In the genomic region with DNA sequence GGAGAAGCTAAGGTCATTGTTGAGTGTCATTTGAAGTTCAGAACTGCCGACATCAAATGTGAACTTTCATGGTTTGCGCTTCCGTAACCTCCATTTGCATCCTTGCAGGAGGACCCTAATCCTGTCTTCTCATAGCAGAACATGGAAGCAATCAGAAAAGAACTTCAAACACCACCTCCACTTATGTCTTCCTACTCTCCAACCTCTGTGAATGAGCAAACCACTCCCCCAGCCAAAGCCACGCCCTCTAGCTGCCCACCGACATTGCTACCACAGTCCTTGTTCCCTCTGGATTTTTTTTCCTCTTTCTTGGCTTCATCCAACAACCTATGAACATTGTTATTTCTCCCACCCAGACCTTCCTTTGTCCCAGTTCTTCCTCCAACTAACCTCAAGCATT, we compare ENCODE assay signal across 20 mouse cellular contexts.
DNase-seq lines count a peak whose midpoint lies in the region; ATAC-seq and TF ChIP-seq lines count a peak whose summit lies in the region.
"Had no signal": no experiment of that assay in that cellular context is flagged by ENCODE, and none has a peak within 500 bp of the region (broad histone marks: within the 10 kb centered on the region; RNA-seq: fewer than 3 reads in every experiment).

No protein-coding gene starts in this region.

- no peaks in the 10 kb centered on the region for H3K36me3 ChIP-seq in midbrain, embryonic 11.5 days (ENCODE audit: control insufficient read depth, insufficient read depth, low read length)
- no peaks in the 10 kb centered on the region for H3K36me3 ChIP-seq in midbrain, postnatal 0 days (ENCODE audit: insufficient read depth, low read length)
- H3K36me3 ChIP-seq in MEL (ENCODE audit: control insufficient read depth in 1 of 2, insufficient read depth in 2 of 2, low read length in 2 of 2), result peaks cover 0 to 61% of the 10 kb centered on the region in 2 experiments; a peak in 2 of 4 replicates
- H3K36me3 ChIP-seq: G1E had no signal

- H3K4me2 ChIP-seq in midbrain, embryonic 11.5 days, result no peak overlapping the region
- no peak overlapping the region for H3K4me2 ChIP-seq in midbrain, postnatal 0 days (ENCODE audit: low read depth, low read length, poor library complexity, severe bottlenecking)

- H3K27ac ChIP-seq in midbrain, embryonic 11.5 days (ENCODE audit: low read depth, low read length), result no peak overlapping the region
- no peak overlapping the region for H3K27ac ChIP-seq in midbrain, postnatal 0 days (ENCODE audit: low read depth, low read length)
- peak overlapping the region; percentile 92 for H3K27ac ChIP-seq in MEL (ENCODE audit: control insufficient read depth, low read depth, low read length)

- H3K79me2 ChIP-seq in MEL (ENCODE audit: control insufficient read depth, insufficient read depth, low read length, poor library complexity), result no peaks in the 10 kb centered on the region

- TF ChIP-seq RAD21 in MEL (IDR thresholded peaks at IDR 0.05; ENCODE audit: low read depth, low read length), result no peak

- no peak overlapping the region for H3K9ac ChIP-seq in midbrain, embryonic 11.5 days (ENCODE audit: low read length)
- H3K9ac ChIP-seq in midbrain, postnatal 0 days (replicated peaks; ENCODE audit: low read length, poor library complexity, severe bottlenecking), result no peak overlapping the region
- peak overlapping the region; percentile 31; the same call in 1 of the 2 replicates for H3K9ac ChIP-seq in MEL (ENCODE audit: control insufficient read depth, low read depth, low read length, poor library complexity, severe bottlenecking)

- peak in 1 of 2 experiments; percentile 36; a peak in 1 of 4 replicates for TF ChIP-seq POLR2A in MEL (IDR thresholded peaks at IDR 0.05; ENCODE audit: control insufficient read depth in 1 of 2, insufficient read depth in 1 of 2, low read depth in 1 of 2, low read length in 2 of 2, poor library complexity in 1 of 2)

- no peaks in the 10 kb centered on the region for H3K27me3 ChIP-seq in midbrain, embryonic 11.5 days (ENCODE audit: control insufficient read depth, insufficient read depth, low read length)
- no peaks in the 10 kb centered on the region for H3K27me3 ChIP-seq in midbrain, postnatal 0 days (ENCODE audit: insufficient read depth, low read length)
- H3K27me3 ChIP-seq in MEL (ENCODE audit: control insufficient read depth in 1 of 2, insufficient read depth in 2 of 2, low read length in 2 of 2), result no peaks in the 10 kb centered on the region
- H3K27me3 ChIP-seq: CH12.LX, Patski had no signal

- peak; percentile 78 for DNase-seq in midbrain, embryonic 11.5 days (ENCODE audit: low spot score, missing footprints)
- no peak for DNase-seq in midbrain, postnatal 0 days (ENCODE audit: low spot score)
- DNase-seq in MEL (ENCODE audit: low read depth, low spot score), result peak; percentile 52
- no peak for DNase-seq in kidney, adult 18-20 months
- DNase-seq: adrenal gland, adult 2 months; adrenal gland, adult 8-10 months; adrenal gland, postnatal 10 days; adrenal gland, postnatal 14 days; adrenal gland, postnatal 25 days; adrenal gland, postnatal 36 days; B cell, adult 2 months; cerebellum, adult 11 months; cerebellum, adult 11-12 months; cerebellum, adult 18-20 months; cerebellum, adult 2 months had no signal

- ATAC-seq in midbrain, embryonic 11.5 days (ENCODE audit: low FRiP score), result no peak
- no peak for ATAC-seq in midbrain, postnatal 0 days (ENCODE audit: low FRiP score)
- ATAC-seq: activated CD4-positive, CD25-positive, alpha-beta regulatory T cell, adult 4 months; CD4-positive, CD25-positive, alpha-beta regulatory T cell, adult 4 months; Patski had no signal

- H3K4me3 ChIP-seq in midbrain, embryonic 11.5 days (ENCODE audit: low read depth, low read length), result no peak overlapping the region
- H3K4me3 ChIP-seq in midbrain, postnatal 0 days (ENCODE audit: low read depth, low read length), result no peak overlapping the region
- no peak overlapping the region; a peak in 1 of 4 replicates for H3K4me3 ChIP-seq in MEL (ENCODE audit: control insufficient read depth in 1 of 2, insufficient read depth in 1 of 2, low read depth in 2 of 2, low read length in 2 of 2)

- no peak for TF ChIP-seq CTCF in midbrain, postnatal 0 days (IDR thresholded peaks at IDR 0.05)
- TF ChIP-seq CTCF in MEL (IDR thresholded peaks at IDR 0.05 in 2 of 3, conservative IDR thresholded peaks at IDR 0.05 in 1 of 3; ENCODE audit: control insufficient read depth in 1 of 3, insufficient read depth in 1 of 3, low read depth in 2 of 3, low read length in 3 of 3, poor library complexity in 1 of 3, severe bottlenecking in 1 of 3), result no peak

- no peak for TF ChIP-seq EP300 in MEL (IDR thresholded peaks at IDR 0.05; ENCODE audit: low read depth in 1 of 2, low read length in 2 of 2)

- WGBS in midbrain, embryonic 11.5 days, result 86% methylated on average over 5 of the region's 5 CpGs
- WGBS in midbrain, postnatal 0 days, result 89% methylated on average over 5 of the region's 5 CpGs

- H3K9me3 ChIP-seq in midbrain, embryonic 11.5 days (ENCODE audit: control insufficient read depth, low read length), result no peaks in the 10 kb centered on the region
- H3K9me3 ChIP-seq in midbrain, postnatal 0 days (ENCODE audit: low read length), result no peaks in the 10 kb centered on the region
- H3K9me3 ChIP-seq in MEL (replicated peaks; ENCODE audit: insufficient read depth, low read length), result no peaks in the 10 kb centered on the region
- H3K9me3 ChIP-seq: G1E had no signal

- H3K4me1 ChIP-seq in midbrain, embryonic 11.5 days (ENCODE audit: control insufficient read depth, insufficient read depth, low read length), result no peaks in the 10 kb centered on the region
- H3K4me1 ChIP-seq in midbrain, postnatal 0 days (ENCODE audit: insufficient read depth, low read length), result no peaks in the 10 kb centered on the region
- H3K4me1 ChIP-seq in MEL (ENCODE audit: control insufficient read depth in 1 of 2, insufficient read depth in 2 of 2, low read length in 2 of 2), result peaks cover 48 to 53% of the 10 kb centered on the region in 2 experiments

TF ChIP-seq in MEL, 35 proteins besides CTCF, POLR2A, EP300 and RAD21:
- TF ChIP-seq NRF1 (IDR thresholded peaks at IDR 0.05; ENCODE audit: insufficient read depth, low read depth, low read length, poor library complexity, severe bottlenecking), result no peak
- no peak for TF ChIP-seq USF2 (IDR thresholded peaks at IDR 0.05; ENCODE audit: borderline replicate concordance in 1 of 2, insufficient read depth in 1 of 2, low read depth in 1 of 2, low read length in 2 of 2)
- no peak for TF ChIP-seq ETS1 (IDR thresholded peaks at IDR 0.05; ENCODE audit: low read depth, low read length)
- 0 out of 2 replicates have a peak, but pooled peaks have one; percentile 21 for TF ChIP-seq NELFE (IDR thresholded peaks at IDR 0.05; ENCODE audit: low read depth, low read length)
- peak; percentile 55; the same call in 1 of the 2 replicates for TF ChIP-seq TBP (IDR thresholded peaks at IDR 0.05; ENCODE audit: low read depth, low read length)
- TF ChIP-seq E2F4 (IDR thresholded peaks at IDR 0.05; ENCODE audit: borderline replicate concordance, low read depth, low read length), result no peak
- TF ChIP-seq ZNF384 (IDR thresholded peaks at IDR 0.05; ENCODE audit: low read depth, low read length), result 0 out of 2 replicates have a peak, but pooled peaks have one; percentile 12
- no peak for TF ChIP-seq SIN3A (IDR thresholded peaks at IDR 0.05; ENCODE audit: low read length)
- no peak for TF ChIP-seq ZC3H11A (IDR thresholded peaks at IDR 0.05; ENCODE audit: low read depth, low read length)

Comparison
In these comparisons a context has a peak if more than half of its experiments do, and no peak if none do; other contexts are left out.
1. DNase-seq: peak in midbrain, embryonic 11.5 days (single experiment) and MEL (single experiment); none in midbrain, postnatal 0 days (single experiment) and kidney, adult 18-20 months (single experiment).